ENCODE assay signal across 8 mouse cellular contexts in genomic region chr13:32680868-32681515, GRCm38 (mm10).
DNase-seq lines count a peak whose midpoint lies in the region; ATAC-seq and TF ChIP-seq lines count a peak whose summit lies in the region.

No protein-coding gene starts in this region.

- peak; percentile 48; the same call in 1 of the 2 replicates for ATAC-seq in embryonic facial prominence, embryonic 11.5 days (replicated peaks; ENCODE audit: insufficient number of reproducible peaks, low FRiP score, low TSS enrichment, low read depth)
- ATAC-seq in heart, embryonic 12.5 days (ENCODE audit: insufficient number of reproducible peaks, low FRiP score): no peak
- ATAC-seq in kidney, embryonic 15.5 days (replicated peaks; ENCODE audit: low FRiP score): peak; percentile 79; the same call in 1 of the 2 replicates
- ATAC-seq in neural tube, embryonic 12.5 days (ENCODE audit: low FRiP score, low read depth): peak; percentile 78

- no peaks in the 10 kb centered on the region for H3K27me3 ChIP-seq in embryonic facial prominence, embryonic 11.5 days (ENCODE audit: control insufficient read depth, insufficient read depth, low read length)
- H3K27me3 ChIP-seq in heart, embryonic 12.5 days (replicated peaks): peaks cover 8% of the 10 kb centered on the region
- H3K27me3 ChIP-seq in kidney, embryonic 15.5 days: 0 out of 2 replicates have a peak, but pooled peaks cover 2% of the 10 kb centered on the region
- no peaks in the 10 kb centered on the region for H3K27me3 ChIP-seq in liver, adult 2 months (ENCODE audit: control insufficient read depth, insufficient read depth, low read length)
- no peaks in the 10 kb centered on the region for H3K27me3 ChIP-seq in neural tube, embryonic 12.5 days (replicated peaks)

- H3K4me1 ChIP-seq in embryonic facial prominence, embryonic 11.5 days (ENCODE audit: control insufficient read depth, insufficient read depth, low read length): no peaks in the 10 kb centered on the region
- 0 out of 2 replicates have a peak, but pooled peaks cover 6% of the 10 kb centered on the region for H3K4me1 ChIP-seq in heart, embryonic 12.5 days (replicated peaks)
- H3K4me1 ChIP-seq in kidney, embryonic 15.5 days: no peaks in the 10 kb centered on the region
- H3K4me1 ChIP-seq in liver, adult 2 months (ENCODE audit: control insufficient read depth, insufficient read depth, low read length): no peaks in the 10 kb centered on the region
- no peaks in the 10 kb centered on the region for H3K4me1 ChIP-seq in neural tube, embryonic 12.5 days

- H3K9me3 ChIP-seq in embryonic facial prominence, embryonic 11.5 days (replicated peaks; ENCODE audit: control insufficient read depth, low read length): no peaks in the 10 kb centered on the region
- H3K9me3 ChIP-seq in heart, embryonic 12.5 days (replicated peaks): no peaks in the 10 kb centered on the region
- no peaks in the 10 kb centered on the region for H3K9me3 ChIP-seq in kidney, embryonic 15.5 days (replicated peaks)
- no peaks in the 10 kb centered on the region for H3K9me3 ChIP-seq in neural tube, embryonic 12.5 days

- TF ChIP-seq POLR2A in liver, adult 2 months (IDR thresholded peaks at IDR 0.05; ENCODE audit: extremely low read depth, insufficient read depth, low read length): no peak

- no peak overlapping the region for H3K4me3 ChIP-seq in embryonic facial prominence, embryonic 11.5 days (ENCODE audit: low read depth, low read length)
- H3K4me3 ChIP-seq in heart, embryonic 12.5 days: no peak overlapping the region
- H3K4me3 ChIP-seq in kidney, embryonic 15.5 days (replicated peaks): no peak overlapping the region
- no peak overlapping the region for H3K4me3 ChIP-seq in liver, adult 2 months (ENCODE audit: insufficient read depth, low read depth, low read length)
- H3K4me3 ChIP-seq in neural tube, embryonic 12.5 days: no peak overlapping the region

- no peaks in the 10 kb centered on the region for H3K36me3 ChIP-seq in embryonic facial prominence, embryonic 11.5 days (replicated peaks; ENCODE audit: control insufficient read depth, insufficient read depth, low read depth, low read length)
- no peaks in the 10 kb centered on the region for H3K36me3 ChIP-seq in heart, embryonic 12.5 days
- no peaks in the 10 kb centered on the region for H3K36me3 ChIP-seq in kidney, embryonic 15.5 days
- no peaks in the 10 kb centered on the region for H3K36me3 ChIP-seq in liver, adult 2 months (ENCODE audit: control insufficient read depth, insufficient read depth, low read length)
- no peaks in the 10 kb centered on the region for H3K36me3 ChIP-seq in neural tube, embryonic 12.5 days

- H3K79me2 ChIP-seq in liver, adult 2 months (ENCODE audit: control insufficient read depth, insufficient read depth, low read length): no peaks in the 10 kb centered on the region

- 31% methylated on average over 12 of the region's 12 CpGs for WGBS in embryonic facial prominence, embryonic 11.5 days
- WGBS in heart, embryonic 12.5 days: 32% methylated on average over 12 of the region's 12 CpGs
- WGBS in kidney, embryonic 15.5 days: 30% methylated on average over 12 of the region's 12 CpGs
- 39% methylated on average over 12 of the region's 12 CpGs for WGBS in liver, adult 2 months
- WGBS in neural tube, embryonic 12.5 days: 43% methylated on average over 12 of the region's 12 CpGs

- H3K27ac ChIP-seq in embryonic facial prominence, embryonic 11.5 days (replicated peaks; ENCODE audit: low read depth, low read length): no peak overlapping the region
- H3K27ac ChIP-seq in heart, embryonic 12.5 days (ENCODE audit: poor library complexity, severe bottlenecking): no peak overlapping the region
- no peak overlapping the region for H3K27ac ChIP-seq in kidney, embryonic 15.5 days
- no peak overlapping the region for H3K27ac ChIP-seq in liver, adult 2 months (replicated peaks; ENCODE audit: insufficient read depth, low read depth, low read length)
- no peak overlapping the region for H3K27ac ChIP-seq in neural tube, embryonic 12.5 days

- H3K9ac ChIP-seq in embryonic facial prominence, embryonic 11.5 days (replicated peaks; ENCODE audit: low read length): no peak overlapping the region
- no peak overlapping the region for H3K9ac ChIP-seq in heart, embryonic 12.5 days
- no peak overlapping the region for H3K9ac ChIP-seq in kidney, embryonic 15.5 days
- no peak overlapping the region for H3K9ac ChIP-seq in liver, adult 2 months (ENCODE audit: low read depth, low read length)
- H3K9ac ChIP-seq in neural tube, embryonic 12.5 days: no peak overlapping the region

- peak; percentile 70 to 72 for DNase-seq in B cell, adult 2 months
- DNase-seq in adrenal gland, adult 8-10 months: peak; percentile 26
- DNase-seq in embryonic facial prominence, embryonic 11.5 days (ENCODE audit: low spot score): peak; percentile 88
- DNase-seq in liver, adult 2 months (ENCODE audit: extremely low read depth, low read depth, low spot score): peak; percentile 40
- DNase-seq in testis, postnatal 10 days (ENCODE audit: low spot score): peak; percentile 75

- no peak overlapping the region for H3K4me2 ChIP-seq in embryonic facial prominence, embryonic 11.5 days (ENCODE audit: low read depth, low read length)
- peak overlapping the region; percentile 36 for H3K4me2 ChIP-seq in heart, embryonic 12.5 days
- peak overlapping the region; percentile 29 for H3K4me2 ChIP-seq in kidney, embryonic 15.5 days
- H3K4me2 ChIP-seq in neural tube, embryonic 12.5 days (replicated peaks): no peak overlapping the region

- TF ChIP-seq CTCF in liver, adult 2 months (IDR thresholded peaks at IDR 0.05; ENCODE audit: low read depth, low read length): peak; percentile 77

Comparison
In these comparisons a context has a peak if more than half of its experiments do, and no peak if none do; other contexts are left out.
1. DNase-seq: peak in every context shown above with its lines; median percentile 88 in embryonic facial prominence, embryonic 11.5 days; 75 in testis, postnatal 10 days; 71 in B cell, adult 2 months; 40 in liver, adult 2 months; 26 in adrenal gland, adult 8-10 months.
2. H3K4me2 ChIP-seq: peak in heart, embryonic 12.5 days (single experiment) and kidney, embryonic 15.5 days (single experiment); none in embryonic facial prominence, embryonic 11.5 days (single experiment) and neural tube, embryonic 12.5 days (single experiment).